Mouse (Mus musculus) left cerebral cortex, postnatal 4 days (tissue): ENCODE data around the gene Cul7. TPM values are rescaled to one million over a fixed set of nuclear protein-coding genes. Genes with fewer than 3 reads are reported as not detected.

ENCODE experiments used
- DNase-seq: peaks from one replicate; pipeline ENCODE4 v3.0.0-alpha.2; 2022
- intact Hi-C: fragments of 180-260 bp; cut with DNase I; formaldehyde crosslinking; loops from one replicate; pipeline ENCODE4 v1.15.1; 2025
- total RNA-seq, 2 experiments: library from RNA; stranded (reverse); gene quantifications; 2 replicates each; pipeline ENCODE4 v1.2.3; 2021

Gene Cul7
- total RNA-seq, 2 experiments from 2014 or later: 64.7 to 71.0 TPM

DNA sequence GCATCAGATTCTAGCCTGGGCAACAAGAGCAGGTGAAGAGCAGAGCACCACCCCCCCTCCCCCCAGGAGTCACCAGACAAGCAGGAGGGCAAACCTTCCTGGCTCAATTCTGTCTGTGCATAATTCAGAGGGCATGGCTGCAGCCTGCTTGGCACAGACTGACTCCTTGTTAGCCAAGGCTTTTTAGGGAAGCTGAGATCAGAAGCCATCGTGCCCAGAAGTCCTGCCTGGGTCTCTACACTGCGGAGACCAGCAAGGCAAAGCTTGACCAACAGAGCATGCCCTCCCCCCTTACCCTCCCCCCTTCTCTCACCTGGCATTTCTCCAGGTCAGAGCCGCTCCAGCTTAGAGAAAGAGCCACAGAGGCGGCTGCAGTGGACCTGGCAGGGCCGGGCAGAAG, 12.6 kb downstream of the Cul7 start:
- peak; percentile 51 for DNase-seq
- intact Hi-C loops: no loop called here

DNA sequence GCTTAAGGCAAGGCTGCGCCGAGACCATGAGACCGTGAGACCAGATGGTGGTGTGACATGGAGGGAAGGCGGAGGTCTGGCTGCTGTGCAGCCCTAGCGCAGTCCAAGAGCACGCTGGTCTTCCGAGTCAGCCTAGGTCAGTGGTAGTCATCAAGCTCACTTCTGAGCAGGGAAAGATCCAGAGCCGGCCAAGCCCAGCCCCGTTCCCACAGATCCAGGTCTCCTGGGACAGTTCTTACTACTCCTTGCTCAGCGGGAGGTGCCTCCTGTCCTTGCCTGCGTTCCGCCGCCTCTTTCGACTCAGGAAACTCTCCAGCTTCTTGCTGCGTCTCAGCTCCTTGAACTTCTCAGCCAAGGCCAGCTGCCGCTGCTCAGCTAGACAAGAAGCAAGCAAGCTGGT, 17.6 kb downstream of the Cul7 start:
- intact Hi-C loops: no loop called here
- DNase-seq: no peak

DNA sequence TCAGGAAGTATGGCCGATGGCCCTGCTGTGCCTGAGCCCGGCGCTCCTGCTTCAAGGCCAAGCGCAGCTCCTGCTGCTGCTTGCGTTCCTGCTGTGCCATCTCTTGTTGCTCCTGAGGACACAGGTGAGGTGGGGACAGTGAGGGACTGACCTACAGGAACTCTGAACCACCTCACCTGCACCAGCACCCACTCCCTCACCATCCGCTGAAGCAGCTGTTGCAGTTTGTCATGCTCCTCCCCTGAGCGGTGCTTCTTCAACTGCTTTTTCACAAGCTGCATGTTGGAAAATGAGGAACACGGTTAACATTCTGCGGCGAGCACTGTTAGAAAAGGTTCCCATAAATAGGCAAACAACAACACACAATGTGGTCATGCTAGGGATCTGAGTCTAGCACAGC, 19.8 kb downstream of the Cul7 start:
- intact Hi-C loops: no loop called here
- DNase-seq: no peak

DNA sequence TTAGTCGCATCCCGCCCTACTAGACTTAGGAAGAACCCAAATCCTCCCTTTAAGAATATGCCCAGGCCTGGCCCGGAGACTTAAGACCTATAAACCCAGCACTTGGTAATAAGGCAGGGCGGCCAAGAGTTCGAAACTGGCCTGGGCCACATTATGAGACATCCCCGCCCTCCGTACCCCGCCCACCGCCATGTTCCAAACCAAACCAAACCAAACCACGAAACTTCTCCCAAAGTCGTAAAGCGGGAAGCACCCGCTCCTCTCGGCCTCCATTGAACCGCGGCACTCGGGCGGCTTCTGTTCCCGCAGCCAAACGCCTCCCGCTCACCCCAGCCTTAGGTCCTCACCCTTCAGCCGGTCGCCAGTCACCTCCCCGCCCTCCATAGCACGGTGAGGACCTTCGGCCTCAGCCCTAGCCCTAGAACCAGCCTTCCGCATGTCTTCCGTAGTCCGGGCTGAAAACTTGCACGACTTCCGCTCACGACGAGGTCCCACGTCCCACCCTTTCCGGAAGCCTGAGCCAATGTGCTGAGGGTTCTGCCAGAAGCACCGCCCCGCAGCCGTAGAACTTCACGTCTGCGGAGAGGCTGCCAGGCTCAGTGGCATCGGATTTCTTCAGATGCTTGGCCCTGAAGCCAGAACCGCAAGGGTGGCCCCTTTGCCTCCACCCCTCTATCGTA, 23.9 kb downstream of the Cul7 start, which contains the start of gene Rrp36:
TSS of gene Rrp36 (minus strand) at position 503 of the 680 bp plus-strand sequence.
- peak; percentile 89 for DNase-seq
- intact Hi-C loops: no loop called here

DNA sequence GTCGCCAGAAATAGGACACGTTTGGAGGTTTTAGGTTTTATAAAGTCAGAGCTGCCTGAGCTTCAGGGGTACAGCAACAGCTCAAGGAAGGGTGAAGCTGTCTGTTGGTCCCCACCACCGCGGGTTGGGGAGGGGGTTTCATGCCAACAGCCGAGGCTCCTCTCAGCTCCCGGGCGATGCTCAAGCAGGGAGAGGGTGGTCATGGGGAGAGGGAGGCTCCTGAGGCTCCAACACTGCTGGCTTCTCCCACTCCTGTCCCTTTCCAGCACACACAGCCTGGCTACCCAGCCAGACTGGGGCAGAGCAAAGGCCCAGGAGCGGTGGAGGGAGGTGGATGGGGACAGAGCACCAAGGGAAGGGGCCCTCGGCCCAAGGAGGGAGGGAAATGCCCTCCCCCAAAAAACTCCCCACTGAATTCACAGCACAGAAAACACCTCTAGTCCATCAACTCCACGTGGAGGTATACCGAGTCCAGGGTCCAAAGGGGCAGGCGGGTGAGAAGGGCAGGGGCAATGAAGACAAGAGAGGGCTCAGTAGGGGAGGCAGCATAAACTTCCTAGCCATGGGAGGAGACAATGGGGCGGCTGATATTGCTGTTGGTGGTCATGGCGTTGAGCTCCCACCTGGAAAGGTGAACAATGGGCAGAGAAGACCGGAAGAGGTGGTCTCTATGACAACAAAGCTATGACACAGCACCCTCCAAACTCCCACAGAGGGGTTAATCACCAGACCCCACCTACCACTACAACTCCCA, 24.6 kb downstream of the Cul7 start:
- intact Hi-C loops: no loop called here
- DNase-seq: no peak

DNA sequence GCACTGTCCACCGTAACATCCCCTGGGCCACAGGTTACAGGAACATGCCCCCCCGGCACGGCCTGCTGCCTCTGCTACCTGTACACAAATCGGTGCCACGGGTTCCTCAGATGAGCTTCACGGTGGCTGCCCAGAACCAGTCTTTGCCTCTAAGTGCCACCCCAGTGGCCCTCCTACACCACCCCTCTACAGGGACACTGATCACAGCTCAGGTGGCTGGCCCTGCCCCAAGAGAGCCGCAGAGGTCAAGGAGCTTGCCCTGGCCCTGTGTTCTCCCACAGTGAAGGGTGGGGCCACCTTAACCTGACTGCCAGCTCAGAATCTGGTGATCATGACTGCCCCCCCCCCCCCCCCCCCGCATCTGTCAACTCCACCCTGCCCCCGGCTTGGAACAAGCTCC, 28.3 kb downstream of the Cul7 start, which contains the start of gene Mea1:
TSS of gene Mea1 (plus strand) at position 378 of the 400 bp plus-strand sequence.
- DNase-seq: no peak
- intact Hi-C loops: no loop called here

DNA sequence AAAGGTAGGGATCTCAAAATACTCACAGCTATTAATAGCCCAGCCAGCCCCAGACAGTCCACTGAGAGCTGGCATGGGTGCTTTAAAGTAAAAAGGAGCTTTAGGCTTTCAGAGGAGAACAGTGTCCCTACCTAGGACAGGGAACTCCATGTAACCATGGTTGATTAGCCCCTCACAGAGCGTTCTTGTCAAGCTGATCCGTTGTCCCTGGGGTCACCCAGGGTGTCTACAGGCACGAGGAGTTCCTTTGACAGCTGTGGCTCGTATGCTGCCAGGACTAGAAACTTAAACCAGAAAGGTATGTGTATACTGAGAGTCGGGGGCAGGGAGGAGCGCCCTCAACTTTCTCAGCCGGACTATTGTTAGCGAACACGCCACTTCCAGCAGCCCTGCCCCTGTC, 28.8 kb downstream of the Cul7 start:
- DNase-seq: no peak
- intact Hi-C loops: no loop called here

DNA sequence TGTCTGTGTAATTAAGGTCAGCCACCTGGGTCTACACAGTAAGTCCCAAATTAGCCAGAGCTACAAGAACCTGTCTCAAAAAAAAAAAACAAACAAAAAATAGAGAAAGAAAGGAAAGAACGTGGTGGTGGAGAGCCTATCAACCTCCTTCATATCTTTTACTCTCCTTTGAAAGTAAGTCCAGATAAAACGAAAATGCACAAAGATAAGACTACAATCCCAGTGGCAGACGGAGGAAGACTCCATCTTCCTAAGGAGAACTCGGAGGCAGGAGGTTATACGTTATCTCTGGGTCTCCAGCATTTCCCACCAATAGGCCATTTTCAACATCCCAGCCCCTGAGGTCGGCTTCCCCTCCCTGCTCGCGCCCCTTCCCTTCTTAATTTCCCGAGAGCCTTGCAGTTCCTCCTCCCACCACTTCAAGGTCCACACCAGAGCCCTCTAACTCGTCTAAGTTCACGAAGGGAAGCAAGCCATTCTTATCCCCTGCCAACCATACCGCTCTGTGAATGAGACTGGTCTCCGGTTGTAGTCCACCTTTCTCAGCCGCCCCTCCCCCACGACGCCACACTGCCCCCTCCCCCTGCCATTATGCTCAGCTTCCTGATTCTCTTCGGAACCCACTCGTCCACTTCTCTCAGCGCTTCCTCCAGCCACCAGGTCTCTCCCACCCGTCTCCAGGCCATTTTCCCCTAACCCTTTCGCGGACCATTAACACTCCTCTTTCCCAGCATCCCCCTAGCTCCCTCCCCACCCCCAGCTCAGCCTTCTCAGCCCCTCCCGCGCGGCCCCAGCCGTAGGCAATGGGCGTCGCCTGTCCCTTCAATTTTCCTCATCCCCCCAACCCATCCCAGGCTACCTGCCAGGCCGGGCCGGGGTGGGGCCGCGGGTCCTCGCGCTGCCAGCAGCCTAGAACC, 30.0 kb downstream of the Cul7 start:
- intact Hi-C loops: no loop called here

DNA sequence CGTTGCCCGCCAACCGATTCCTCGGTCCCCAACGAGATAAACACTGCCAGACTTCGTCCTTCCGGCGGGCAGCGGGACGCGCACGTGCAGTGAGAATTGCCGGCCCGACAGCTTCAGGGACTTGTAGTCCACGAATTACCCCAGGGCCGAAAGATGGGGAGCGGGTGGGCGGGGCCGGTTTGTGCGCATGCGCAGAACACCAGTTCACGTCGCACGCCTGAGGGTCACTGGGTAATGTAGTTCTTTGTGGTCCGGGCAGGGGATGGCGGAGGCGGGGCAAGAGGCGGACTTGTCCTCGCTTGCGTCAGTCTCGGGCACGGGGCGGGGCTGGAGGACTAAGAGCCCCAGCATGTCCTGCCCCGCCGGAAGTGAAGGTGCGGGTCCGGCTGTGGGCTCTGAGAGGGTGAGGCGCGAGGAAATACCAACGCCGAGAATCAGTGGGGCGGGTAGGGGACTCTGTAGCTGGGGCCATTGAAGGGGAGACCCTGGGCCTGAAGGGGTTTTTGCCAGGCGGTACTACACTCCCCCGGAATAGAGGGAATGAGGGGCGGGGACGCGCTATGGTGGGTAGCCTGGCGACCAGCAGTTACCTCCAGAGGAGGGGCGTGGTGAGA, 30.7 kb downstream of the Cul7 start, which contains the start of gene Klhdc3:
TSS of gene Klhdc3 (minus strand) at position 155 of the 614 bp plus-strand sequence.
- intact Hi-C loops: no loop called here

More for the DNA sequence above, 30.0 kb downstream of the Cul7 start:
- peak; percentile 69 for DNase-seq

DNA sequence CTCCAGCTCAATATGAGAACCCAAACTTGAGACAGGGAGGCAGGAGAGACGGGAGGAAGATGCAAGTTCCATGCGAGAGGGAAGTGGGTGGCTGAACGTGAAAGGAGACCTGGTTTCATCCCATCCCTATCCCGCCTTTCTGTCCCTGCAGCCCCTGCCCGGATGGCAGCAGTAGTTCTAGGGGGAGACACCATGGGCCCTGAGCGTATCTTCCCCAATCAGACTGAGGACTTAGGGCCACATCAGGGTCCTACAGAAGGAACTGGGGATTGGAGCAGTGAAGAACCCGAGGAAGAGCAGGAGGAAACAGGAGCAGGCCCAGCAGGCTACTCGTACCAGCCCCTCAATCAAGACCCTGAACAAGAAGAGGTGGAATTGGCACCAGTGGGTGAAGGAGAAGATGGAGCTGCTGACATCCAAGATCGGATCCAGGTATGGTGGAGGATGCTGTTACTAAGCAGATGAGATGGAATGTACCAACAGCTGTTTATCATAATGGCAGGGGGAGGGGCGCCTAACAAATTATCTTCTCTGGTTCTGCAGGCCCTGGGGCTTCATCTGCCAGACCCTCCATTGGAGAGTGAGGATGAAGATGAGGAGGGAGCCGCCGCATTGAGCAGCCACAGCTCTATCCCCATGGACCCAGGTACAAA, 31.5 kb downstream of the Cul7 start:
- intact Hi-C loops: no loop called here
- DNase-seq: no peak

More for the DNA sequence above, 30.7 kb downstream of the Cul7 start, which contains the start of gene Klhdc3:
- DNase-seq: peak; percentile 100

DNA sequence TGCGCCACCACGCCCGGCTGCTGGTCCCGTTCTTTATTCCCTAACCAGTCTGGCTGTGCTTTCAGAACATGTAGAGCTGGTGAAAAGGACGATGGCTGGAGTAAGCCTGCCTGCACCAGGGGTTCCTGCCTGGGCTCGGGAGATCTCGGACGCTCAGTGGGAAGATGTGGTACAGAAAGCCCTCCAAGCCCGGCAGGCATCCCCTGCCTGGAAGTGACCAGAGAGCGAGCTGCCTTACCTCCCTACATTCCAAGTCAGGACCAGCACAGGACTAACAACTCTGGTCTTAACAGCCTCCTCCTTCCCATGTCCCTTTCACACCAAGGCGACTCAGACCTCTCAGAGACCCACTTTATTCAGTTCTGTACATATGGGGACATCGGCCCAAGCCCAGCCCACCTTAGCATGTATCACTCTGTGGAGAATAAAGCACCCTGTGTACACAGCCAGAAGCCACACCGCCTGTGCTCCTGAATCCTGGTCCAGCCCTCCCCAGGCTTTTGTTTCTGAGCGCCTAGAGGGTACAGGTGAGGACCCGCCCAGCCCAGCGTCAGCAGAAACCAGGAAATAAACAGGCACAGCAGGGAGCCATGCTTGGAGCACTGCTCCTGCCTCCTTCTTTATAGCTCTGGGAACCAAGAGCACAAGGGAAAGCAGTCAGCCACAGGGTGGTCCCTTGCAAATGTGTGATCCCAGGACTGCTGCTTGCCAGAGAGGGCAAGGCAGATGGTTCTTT, 32.7 kb downstream of the Cul7 start:
- intact Hi-C loops: no loop called here
- DNase-seq: no peak

DNA sequence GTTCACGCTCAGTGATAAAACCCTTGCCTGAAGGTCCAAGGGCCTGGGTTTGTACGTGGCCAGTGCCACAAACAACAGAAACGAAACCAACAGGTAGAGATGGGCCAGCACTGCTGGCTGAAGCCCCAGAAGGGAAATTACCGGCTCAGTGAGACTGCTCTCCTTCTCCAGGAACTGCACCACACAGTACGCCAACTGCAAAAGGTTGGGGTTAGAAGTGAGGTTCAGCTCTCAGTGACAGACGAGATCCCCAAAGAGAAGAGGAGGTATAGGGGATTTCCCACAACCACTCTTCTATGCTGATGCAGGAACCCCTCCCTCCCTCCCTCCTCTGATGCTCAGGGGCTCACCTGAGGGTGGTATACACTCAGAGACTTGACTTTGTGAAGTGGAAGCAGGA, 35.8 kb downstream of the Cul7 start:
- no peak for DNase-seq
- intact Hi-C loops: no loop called here

DNA sequence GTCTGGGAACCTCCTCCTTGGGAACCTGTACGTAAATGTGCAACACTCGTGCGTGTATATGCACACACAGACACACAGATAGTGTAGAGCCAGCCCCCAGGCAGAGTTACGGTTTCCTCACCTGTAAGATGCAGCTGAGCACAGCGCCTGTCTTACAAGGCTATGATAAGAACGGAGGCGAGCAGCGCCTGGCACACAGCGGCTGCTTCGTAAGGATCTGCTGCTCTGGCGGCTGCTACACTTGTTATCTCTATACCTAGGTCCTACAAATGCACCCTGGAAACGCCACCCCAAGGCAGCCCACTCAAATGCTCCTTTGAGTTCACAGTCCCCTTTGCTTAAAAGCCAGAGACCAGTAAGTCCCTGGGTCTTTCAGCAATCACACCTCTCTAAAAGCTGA, 40.5 kb downstream of the Cul7 start:
- intact Hi-C loops: no loop called here

DNA sequence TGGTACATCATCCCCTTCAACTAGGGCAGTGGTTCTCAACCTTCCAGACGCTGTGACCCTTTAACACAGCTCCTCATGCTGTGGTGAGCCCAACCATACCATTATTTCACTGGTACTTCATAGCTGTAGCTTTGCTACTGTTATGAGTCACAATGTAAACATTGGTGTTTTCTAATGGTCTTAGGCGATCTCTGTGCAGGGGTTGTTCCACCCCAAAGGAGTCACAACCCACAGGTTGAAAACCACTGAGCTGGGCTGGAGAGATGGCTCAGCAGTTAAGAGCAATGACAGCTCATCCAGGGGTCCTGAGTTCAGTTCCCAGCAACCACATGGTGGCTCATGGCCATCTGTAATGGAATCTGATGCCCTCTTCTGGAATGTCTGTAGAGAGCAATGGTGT, 41.3 kb downstream of the Cul7 start:
- intact Hi-C loops: no loop called here
- DNase-seq: no peak

More for the DNA sequence above, 40.5 kb downstream of the Cul7 start:
- DNase-seq: no peak

DNA sequence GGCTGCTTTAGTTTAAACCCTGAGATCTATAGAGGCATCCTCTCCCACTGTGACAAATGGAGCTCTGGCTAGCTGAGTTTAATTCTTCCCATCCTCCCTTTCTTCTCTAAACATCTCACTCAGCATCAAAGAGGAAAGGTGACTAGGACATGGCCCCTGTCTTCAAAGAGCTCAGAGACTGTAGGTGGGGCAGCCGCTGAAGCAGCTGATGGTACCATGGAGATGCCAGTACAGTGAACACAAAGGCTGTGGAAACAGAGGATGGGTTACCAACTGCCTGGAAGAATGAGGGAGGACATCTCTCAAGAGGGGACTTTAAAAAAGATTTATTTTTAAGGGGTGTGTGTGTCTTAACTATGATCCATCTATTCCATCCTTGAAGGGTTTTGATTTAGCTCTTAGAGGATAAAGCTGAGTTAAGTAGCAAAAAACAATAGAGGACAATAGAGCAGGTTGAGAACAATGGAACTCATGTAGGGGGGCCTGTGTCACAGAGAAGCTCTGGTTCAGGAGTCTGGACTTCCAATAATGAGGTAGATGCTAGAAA, 44.5 kb downstream of the Cul7 start:
- no peak for DNase-seq
- intact Hi-C loops: no loop called here

DNA sequence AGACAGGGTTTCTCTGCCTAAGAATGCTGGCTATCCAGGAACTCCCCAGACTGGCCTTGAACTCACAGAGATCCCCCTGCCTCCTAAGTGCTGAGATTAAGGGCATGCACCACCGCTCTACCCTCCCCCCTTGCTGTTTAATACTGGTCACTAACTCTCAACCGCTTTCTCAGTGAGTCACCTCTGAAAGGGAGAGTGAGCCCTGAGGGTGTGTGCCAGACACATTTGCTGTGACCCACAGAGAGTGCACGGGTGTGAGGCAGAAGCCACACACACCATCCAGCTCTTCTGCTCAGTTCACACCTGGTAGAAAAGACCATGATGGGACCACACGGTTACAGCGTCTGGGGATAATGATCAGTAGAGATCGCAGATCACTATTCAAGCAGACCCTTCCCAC, 48.4 kb downstream of the Cul7 start:
- no peak for DNase-seq
- intact Hi-C loops: no loop called here

DNA sequence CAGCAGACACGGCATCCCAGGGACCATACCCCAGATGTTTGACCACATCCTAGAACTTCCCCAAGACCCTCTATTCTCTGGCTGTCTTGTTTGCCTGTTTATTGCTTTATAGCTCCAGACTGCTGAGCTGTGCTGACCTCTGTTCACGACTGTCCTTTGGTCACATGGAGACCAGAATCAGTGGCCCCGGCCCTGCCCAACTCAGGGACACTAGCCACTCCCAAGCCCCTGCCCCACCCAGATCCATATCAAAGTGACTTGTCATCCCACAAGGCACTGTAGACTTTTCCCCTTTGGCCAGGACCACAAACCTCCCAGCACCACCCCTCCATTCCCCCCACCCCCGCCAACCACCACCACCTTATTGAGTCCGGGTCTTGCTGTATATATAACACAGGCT, 49.1 kb downstream of the Cul7 start:
- DNase-seq: no peak
- intact Hi-C loops: no loop called here

DNA sequence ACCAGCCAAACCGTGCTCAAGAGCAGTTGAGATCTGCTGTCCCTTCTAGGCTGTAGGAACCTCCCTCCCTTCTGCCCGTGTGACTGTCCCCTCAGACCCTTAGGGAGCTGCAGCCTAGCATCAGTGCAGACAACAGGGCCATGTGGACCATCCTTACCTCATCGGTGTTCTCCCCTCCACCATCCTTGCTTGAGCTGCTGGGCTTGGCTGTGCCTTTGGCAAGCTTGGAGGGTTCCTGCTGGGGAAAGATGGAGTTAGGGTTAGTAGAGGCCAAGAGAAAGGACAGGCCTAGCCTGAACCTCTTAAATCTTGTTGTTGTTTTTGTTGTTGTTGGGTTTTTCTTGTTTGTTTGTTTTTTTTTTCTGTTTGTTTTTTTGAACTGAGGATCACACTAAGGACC, 49.8 kb downstream of the Cul7 start:
- no peak for DNase-seq
- intact Hi-C loops: no loop called here

DNA sequence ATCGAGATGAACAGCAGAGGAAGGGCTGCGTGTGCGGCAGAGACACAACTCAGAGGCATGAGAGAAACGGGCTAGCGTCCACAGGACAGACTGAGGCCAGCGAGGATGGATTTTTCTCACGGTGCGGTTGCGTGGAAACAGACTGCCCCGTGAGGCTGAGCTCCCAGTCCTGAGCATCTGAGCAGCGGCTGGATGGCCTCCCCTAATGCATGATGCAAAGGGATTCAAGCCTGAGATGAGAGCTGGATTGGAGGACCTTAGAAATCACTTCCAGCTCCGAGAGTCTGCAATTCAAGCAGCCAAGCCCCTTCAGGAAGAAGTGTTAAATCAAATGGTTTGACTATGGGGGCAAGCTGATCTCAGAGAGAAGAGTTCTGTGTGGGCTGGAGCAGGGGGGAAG, 51.4 kb downstream of the Cul7 start:
- no peak for DNase-seq
- intact Hi-C loops: no loop called here
